Mouse (Mus musculus) limb, embryonic 10.5 days (tissue): ENCODE measurements around the gene Rbm24. TPM values are rescaled to one million over a fixed set of nuclear protein-coding genes. Genes with fewer than 3 reads are reported as not detected.

Source experiments
- DNase-seq: peaks from one replicate; pipeline ENCODE4 v3.0.0-alpha.2; 2017; ENCODE audit warnings: low spot score
- H3K27ac ChIP-seq: fragments of 300-500 bp; sonication (generic); 2 replicates; pipeline ENCODE4 v1.5.1; 2016; ENCODE audit warnings: mild to moderate bottlenecking
- H3K27me3 ChIP-seq: fragments of 300-500 bp; sonication (generic); 2 replicates; pipeline ENCODE4 v1.6.1; 2016; ENCODE audit warnings: low read depth, mild to moderate bottlenecking; ENCODE audit not compliant: poor library complexity, severe bottlenecking
- H3K36me3 ChIP-seq: fragments of 300-500 bp; sonication (generic); 2 replicates; pipeline ENCODE4 v1.6.1; 2016; ENCODE audit warnings: mild to moderate bottlenecking, moderate library complexity
- H3K4me1 ChIP-seq: fragments of 300-500 bp; sonication (generic); 2 replicates; pipeline ENCODE4 v1.6.1; 2016
- H3K4me3 ChIP-seq: fragments of 300-500 bp; sonication (generic); 2 replicates; pipeline ENCODE4 v1.5.1; 2016; ENCODE audit warnings: mild to moderate bottlenecking, moderate library complexity
- H3K9me3 ChIP-seq: fragments of 300-500 bp; sonication (generic); replicated peaks from 2 replicates; pipeline ENCODE4 v1.6.1; 2016; ENCODE audit warnings: mild to moderate bottlenecking
- WGBS: fragments of 180-500 bp; shearing (Covaris S2); methylation state at CpG from one replicate; pipeline ENCODE4 v1.1.7; 2016; 5-methylcytosine and 5-hydroxymethylcytosine counted together
- polyA plus RNA-seq: library from polyadenylated mRNA; unstranded; fragments of >200 nt; fragmentation: Nextera tagmentation; extraction: Ambion mirVana; gene quantifications from 2 replicates; pipeline ENCODE4 v1.2.1, GENCODE M21; 2016

The Rbm24 gene
- polyA plus RNA-seq, 1 experiment from 2014 or later = 0.79 TPM

DNA sequence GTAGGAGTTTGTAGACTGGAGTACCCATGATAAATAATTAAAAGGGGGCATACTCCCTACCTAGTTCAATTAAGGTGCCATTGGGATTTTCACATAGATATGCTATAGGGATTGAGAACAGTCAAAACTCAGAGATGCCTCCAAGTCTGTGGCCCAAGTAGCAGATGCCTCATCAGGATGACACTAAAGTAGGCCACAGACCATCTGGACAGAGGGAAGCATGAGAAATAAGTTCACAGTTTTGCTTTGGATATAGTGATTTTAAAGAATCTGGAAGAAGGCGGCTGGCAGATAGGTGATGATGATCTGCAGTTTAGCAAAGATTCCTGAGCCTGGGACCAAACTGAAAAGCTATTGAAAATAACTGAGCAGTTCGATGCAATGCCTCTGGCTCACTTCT lies 30.0 kb downstream of the Rbm24 start:
- Histone ChIP-seq H3K36me3 (no peaks in the 10 kb centered on the region), H3K27ac (no peak overlapping the region), H3K27me3 (no peaks in the 10 kb centered on the region), H3K4me3 (no peak overlapping the region), H3K9me3 (no peaks in the 10 kb centered on the region), H3K4me1 (no peaks in the 10 kb centered on the region)
- WGBS = 87% methylated on average over 2 of the region's 2 CpGs
- DNase-seq = no peak

DNA sequence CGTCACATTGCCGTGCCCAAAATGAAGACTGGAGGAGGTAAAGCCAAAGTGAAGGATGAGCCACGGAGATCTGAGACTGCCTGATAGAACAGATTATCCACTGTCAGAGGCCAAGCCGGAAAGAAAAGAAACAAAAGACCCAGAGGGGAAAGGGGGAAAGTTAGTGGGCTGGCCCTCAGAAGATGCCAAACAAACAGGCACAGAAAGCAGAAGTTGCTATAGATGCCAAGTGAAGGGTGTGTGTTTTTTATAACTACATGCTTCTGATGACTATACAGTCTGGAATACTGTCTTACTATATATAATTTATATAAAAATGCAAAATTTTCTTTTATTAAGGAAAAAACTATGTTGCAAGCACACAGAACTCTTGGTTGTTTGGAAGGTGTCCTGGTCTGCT lies 31.7 kb downstream of the Rbm24 start:
- no peak for DNase-seq
- no peaks in the 10 kb centered on the region for H3K36me3 ChIP-seq
- no peaks in the 10 kb centered on the region for H3K9me3 ChIP-seq
- H3K27me3 ChIP-seq = no peaks in the 10 kb centered on the region
- no peak overlapping the region for H3K4me3 ChIP-seq
- WGBS = 74% methylated on average over 4 of the region's 4 CpGs
- no peaks in the 10 kb centered on the region for H3K4me1 ChIP-seq
- no peak overlapping the region for H3K27ac ChIP-seq

DNA sequence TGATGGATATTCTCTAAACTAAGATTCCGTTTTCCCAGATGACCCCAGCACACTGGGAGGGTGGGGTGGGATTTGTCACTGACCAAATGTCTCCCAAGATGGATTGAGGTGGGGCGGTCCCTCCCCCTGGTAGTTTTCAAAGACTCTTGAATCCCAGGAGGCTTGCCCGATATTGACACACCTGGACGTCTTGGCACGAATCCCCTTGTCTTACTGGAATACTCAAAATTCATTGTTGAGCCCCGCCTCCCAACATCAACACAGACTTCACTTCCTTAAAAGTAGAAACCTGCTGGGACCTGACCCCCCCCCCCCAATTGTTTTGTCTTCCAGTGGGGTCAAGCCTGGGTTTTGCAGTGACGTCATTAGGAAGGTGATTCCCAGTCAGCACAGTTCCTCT lies 32.4 kb downstream of the Rbm24 start:
- no peak overlapping the region for H3K27ac ChIP-seq
- WGBS = 78% methylated on average over 7 of the region's 7 CpGs
- no peaks in the 10 kb centered on the region for H3K36me3 ChIP-seq
- no peaks in the 10 kb centered on the region for H3K9me3 ChIP-seq
- no peaks in the 10 kb centered on the region for H3K27me3 ChIP-seq
- H3K4me1 ChIP-seq = no peaks in the 10 kb centered on the region
- DNase-seq = no peak
- H3K4me3 ChIP-seq = no peak overlapping the region

DNA sequence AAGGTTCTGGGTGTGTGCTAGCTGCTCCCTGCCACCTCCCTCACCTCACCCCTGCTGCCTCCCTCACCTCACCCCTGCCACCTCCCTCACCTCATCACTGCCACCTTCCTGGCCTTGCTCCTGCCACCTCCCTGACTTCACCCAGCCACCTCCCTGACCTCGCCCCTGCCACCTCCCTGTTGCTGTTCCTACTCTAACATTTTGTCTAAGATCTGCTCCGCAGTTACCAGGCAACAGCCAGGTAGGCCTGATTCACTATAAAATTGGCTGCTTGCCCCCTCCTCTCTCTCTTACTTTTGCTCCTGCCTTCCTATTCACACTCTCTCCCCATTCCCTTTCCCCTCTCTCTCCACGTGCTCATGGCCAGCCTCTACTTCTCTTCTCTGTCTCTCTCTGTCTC lies 33.3 kb downstream of the Rbm24 start:
- 67% methylated on average over 3 of the region's 3 CpGs for whole genome bisulfite sequencing

DNA sequence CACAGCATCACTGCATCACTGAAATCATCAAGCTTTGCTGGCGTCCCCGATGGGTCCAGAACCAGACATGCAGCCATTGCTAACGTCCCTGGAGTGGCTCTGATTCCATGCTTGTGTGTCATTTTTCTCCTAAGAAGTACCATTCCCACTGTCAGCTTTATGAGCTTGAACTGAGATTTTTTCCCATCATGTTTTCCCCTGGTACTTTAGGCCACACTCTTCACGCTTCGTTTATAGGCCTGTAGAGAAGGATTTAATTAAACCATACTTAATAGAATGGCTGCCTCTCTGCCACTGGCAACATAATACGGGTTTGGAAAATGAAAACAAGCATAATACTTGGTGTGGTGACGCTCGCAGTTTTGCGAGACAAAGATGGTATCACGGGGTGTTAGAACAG lies 41.3 kb downstream of the Rbm24 start:
- H3K27me3 ChIP-seq = no peaks in the 10 kb centered on the region
- no peak for DNase-seq
- no peak overlapping the region for H3K27ac ChIP-seq
- no peak overlapping the region for H3K4me3 ChIP-seq
- 90% methylated on average over 10 of the region's 10 CpGs for WGBS
- H3K9me3 ChIP-seq = no peaks in the 10 kb centered on the region
- H3K36me3 ChIP-seq = no peaks in the 10 kb centered on the region
- H3K4me1 ChIP-seq = no peaks in the 10 kb centered on the region

More for the DNA sequence above, 33.3 kb downstream of the Rbm24 start:
- no peak for DNase-seq
- H3K27me3 ChIP-seq = no peaks in the 10 kb centered on the region
- no peaks in the 10 kb centered on the region for H3K9me3 ChIP-seq
- no peaks in the 10 kb centered on the region for H3K4me1 ChIP-seq
- no peaks in the 10 kb centered on the region for H3K36me3 ChIP-seq
- H3K27ac ChIP-seq = no peak overlapping the region
- no peak overlapping the region for H3K4me3 ChIP-seq

DNA sequence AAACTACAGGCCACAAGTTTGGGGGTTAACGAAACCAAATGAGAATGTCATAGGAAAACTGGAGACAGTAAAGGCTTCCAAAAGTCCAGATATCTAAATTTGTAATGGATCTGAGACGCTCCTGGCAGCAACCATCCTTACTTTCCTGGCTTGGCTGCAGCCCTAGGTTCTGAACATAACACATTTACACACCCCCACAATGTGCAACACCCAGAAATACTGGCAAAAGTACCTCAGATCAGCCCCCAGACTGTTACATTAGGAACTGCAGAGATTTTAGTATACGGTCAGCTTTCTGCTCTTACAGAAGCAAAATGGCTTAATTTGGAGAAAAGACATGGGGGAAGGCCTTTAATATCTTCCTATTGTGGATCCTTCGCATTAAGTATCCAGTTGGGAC lies 44.0 kb downstream of the Rbm24 start:
- Histone ChIP-seq H3K36me3 (no peaks in the 10 kb centered on the region), H3K4me3 (no peak overlapping the region), H3K27me3 (no peaks in the 10 kb centered on the region), H3K9me3 (no peaks in the 10 kb centered on the region), H3K27ac (no peak overlapping the region), H3K4me1 (no peaks in the 10 kb centered on the region)
- DNase-seq = no peak
- 92% methylated on average over 4 of the region's 4 CpGs for WGBS

DNA sequence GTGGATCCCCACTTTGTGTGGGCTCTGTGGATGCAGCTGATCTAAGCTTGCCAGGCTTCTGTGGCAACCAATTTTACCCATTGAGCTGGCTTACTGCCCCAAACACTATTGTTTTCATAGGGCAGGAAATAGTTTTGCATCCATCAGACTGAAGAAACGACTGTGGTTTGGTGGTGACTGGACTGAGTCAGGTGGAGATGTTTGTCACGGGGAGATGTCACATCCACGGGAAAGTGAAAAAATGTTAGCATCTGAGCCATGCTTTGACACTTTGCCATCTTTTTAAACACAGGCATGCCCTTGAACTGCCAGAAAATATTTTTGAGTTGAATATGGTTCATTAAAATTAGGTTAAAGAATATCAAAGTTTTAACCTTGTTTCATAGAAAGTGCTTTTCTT lies 45.5 kb downstream of the Rbm24 start:
- Histone ChIP-seq H3K9me3 (no peaks in the 10 kb centered on the region), H3K4me1 (no peaks in the 10 kb centered on the region), H3K36me3 (no peaks in the 10 kb centered on the region), H3K27ac (no peak overlapping the region), H3K4me3 (no peak overlapping the region), H3K27me3 (no peaks in the 10 kb centered on the region)
- WGBS = 75% methylated on average over 3 of the region's 3 CpGs
- DNase-seq = no peak

DNA sequence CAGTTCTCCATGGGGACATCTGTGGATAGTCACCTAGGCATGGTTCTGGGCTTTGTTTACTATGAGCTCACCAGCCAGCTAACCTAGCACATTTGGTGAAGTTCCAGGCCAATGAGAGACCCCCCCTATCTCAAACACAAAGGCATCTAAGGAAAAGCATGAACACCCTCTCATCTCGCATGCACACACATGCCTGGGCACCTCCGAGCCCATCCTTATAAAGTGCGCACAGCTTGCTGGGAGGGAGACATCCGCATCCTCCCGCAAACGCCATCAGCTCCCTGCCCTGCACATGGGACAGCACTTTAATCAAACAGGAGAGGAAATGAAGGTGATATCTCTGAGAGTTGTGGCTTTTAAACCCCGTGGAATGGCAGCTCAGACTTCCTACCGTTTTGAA lies 50.0 kb downstream of the Rbm24 start:
- no peak overlapping the region for H3K4me3 ChIP-seq
- no peak overlapping the region for H3K27ac ChIP-seq
- WGBS = 54% methylated on average over 8 of the region's 8 CpGs
- no peaks in the 10 kb centered on the region for H3K9me3 ChIP-seq
- DNase-seq = no peak
- H3K27me3 ChIP-seq = no peaks in the 10 kb centered on the region
- H3K36me3 ChIP-seq = no peaks in the 10 kb centered on the region
- H3K4me1 ChIP-seq = no peaks in the 10 kb centered on the region

DNA sequence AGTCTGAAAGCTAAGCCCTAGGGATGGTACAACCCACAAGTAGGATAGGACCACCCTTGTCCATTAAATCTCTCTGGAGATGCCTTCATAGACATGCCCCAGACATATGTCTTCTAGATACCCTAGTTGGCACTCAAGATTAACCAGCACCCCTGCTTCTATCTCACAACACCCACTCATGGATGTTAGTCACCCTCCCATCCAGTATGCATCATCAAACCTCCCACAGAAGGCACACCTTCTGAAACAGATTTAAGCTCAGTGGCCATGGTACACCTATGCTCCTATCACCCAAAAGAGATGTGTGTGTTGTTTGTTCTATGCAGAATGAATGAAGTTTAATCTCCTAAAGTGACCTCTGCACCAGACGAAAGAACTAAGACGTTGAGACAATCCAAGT lies 51.3 kb downstream of the Rbm24 start:
- Histone ChIP-seq H3K9me3 (no peaks in the 10 kb centered on the region), H3K4me1 (no peaks in the 10 kb centered on the region), H3K36me3 (no peaks in the 10 kb centered on the region), H3K27me3 (no peaks in the 10 kb centered on the region), H3K27ac (no peak overlapping the region), H3K4me3 (no peak overlapping the region)
- no peak for DNase-seq
- WGBS = 92% methylated on average over 2 of the region's 2 CpGs

Other genes starting within 250 kb of the Rbm24 start
- gene Stmnd1, start 144.7 kb upstream of the Rbm24 start, polyA plus RNA-seq = not detected in 2 replicates
- 4.2 and 6.7 TPM in 2 replicates for gene Cap2, start 83.4 kb downstream of the Rbm24 start, polyA plus RNA-seq